Mouse (Mus musculus): ENCODE measurements around the gene Tab1.

Tab1 gene

GRCm38 (mm10) chr15:80132993-80133586 is at the start of gene Tab1:
Tab1 (plus strand) TSS chr15:80133127.
- peak; percentile 71; the same call in 1 of the 2 replicates for ATAC-seq (ENCODE audit: insufficient number of reproducible peaks, low FRiP score, low TSS enrichment)

GRCm38 (mm10) chr15:80083276-80083731 is 49.6 kb upstream of the Tab1 start:
- ATAC-seq (ENCODE audit: insufficient number of reproducible peaks, low FRiP score, low TSS enrichment): peak; percentile 88

GRCm38 (mm10) chr15:80083740-80084139 is 49.2 kb upstream of the Tab1 start:
- no peak for ATAC-seq (ENCODE audit: insufficient number of reproducible peaks, low FRiP score, low TSS enrichment)

GRCm38 (mm10) chr15:80087406-80088012 is 45.4 kb upstream of the Tab1 start:
- no peak for ATAC-seq (ENCODE audit: insufficient number of reproducible peaks, low FRiP score, low TSS enrichment)

GRCm38 (mm10) chr15:80088637-80089036 is 44.3 kb upstream of the Tab1 start:
- no peak for ATAC-seq (ENCODE audit: insufficient number of reproducible peaks, low FRiP score, low TSS enrichment)

GRCm38 (mm10) chr15:80090155-80090554 is 42.8 kb upstream of the Tab1 start:
- no peak for ATAC-seq (ENCODE audit: insufficient number of reproducible peaks, low FRiP score, low TSS enrichment)

- no peak for ATAC-seq (ENCODE audit: insufficient number of reproducible peaks, low FRiP score, low TSS enrichment)
Observed at GRCm38 (mm10) chr15:80090741-80091120, 42.2 kb upstream of the Tab1 start.

GRCm38 (mm10) chr15:80091121-80091955 is 41.6 kb upstream of the Tab1 start, which contains the start of the genes Syngr1 and Rpl3:
Syngr1 (plus strand) TSS chr15:80091334.
Rpl3 (minus strand) TSS chr15:80091868.
- ATAC-seq (ENCODE audit: insufficient number of reproducible peaks, low FRiP score, low TSS enrichment): peak; percentile 23; the same call in 1 of the 2 replicates

- ATAC-seq (ENCODE audit: insufficient number of reproducible peaks, low FRiP score, low TSS enrichment): no peak
Observed at GRCm38 (mm10) chr15:80092041-80092441, 40.9 kb upstream of the Tab1 start.

GRCm38 (mm10) chr15:80092599-80092998 is 40.3 kb upstream of the Tab1 start:
- ATAC-seq (ENCODE audit: insufficient number of reproducible peaks, low FRiP score, low TSS enrichment): peak; percentile 56

GRCm38 (mm10) chr15:80094201-80094600 is 38.7 kb upstream of the Tab1 start:
- no peak for ATAC-seq (ENCODE audit: insufficient number of reproducible peaks, low FRiP score, low TSS enrichment)

- no peak for ATAC-seq (ENCODE audit: insufficient number of reproducible peaks, low FRiP score, low TSS enrichment)
Observed at GRCm38 (mm10) chr15:80095596-80095995, 37.3 kb upstream of the Tab1 start.

GRCm38 (mm10) chr15:80096406-80096805 is 36.5 kb upstream of the Tab1 start:
- no peak for ATAC-seq (ENCODE audit: insufficient number of reproducible peaks, low FRiP score, low TSS enrichment)

- ATAC-seq (ENCODE audit: insufficient number of reproducible peaks, low FRiP score, low TSS enrichment): no peak
Observed at GRCm38 (mm10) chr15:80096946-80097881, 35.7 kb upstream of the Tab1 start.

- no peak for ATAC-seq (ENCODE audit: insufficient number of reproducible peaks, low FRiP score, low TSS enrichment)
Observed at GRCm38 (mm10) chr15:80097999-80098461, 34.9 kb upstream of the Tab1 start.

- no peak for ATAC-seq (ENCODE audit: insufficient number of reproducible peaks, low FRiP score, low TSS enrichment)
Observed at GRCm38 (mm10) chr15:80098809-80099208, 34.1 kb upstream of the Tab1 start.

GRCm38 (mm10) chr15:80099477-80099876 is 33.5 kb upstream of the Tab1 start:
- ATAC-seq (ENCODE audit: insufficient number of reproducible peaks, low FRiP score, low TSS enrichment): no peak

GRCm38 (mm10) chr15:80100196-80100595 is 32.7 kb upstream of the Tab1 start:
- no peak for ATAC-seq (ENCODE audit: insufficient number of reproducible peaks, low FRiP score, low TSS enrichment)

- peak; percentile 21; the same call in 1 of the 2 replicates for ATAC-seq (ENCODE audit: insufficient number of reproducible peaks, low FRiP score, low TSS enrichment)
Observed at GRCm38 (mm10) chr15:80100871-80101270, 32.1 kb upstream of the Tab1 start.

- no peak for ATAC-seq (ENCODE audit: insufficient number of reproducible peaks, low FRiP score, low TSS enrichment)
Observed at GRCm38 (mm10) chr15:80101503-80101902, 31.4 kb upstream of the Tab1 start.

Measured in cerebellum, adult (tissue).